In genomic region chr9:13414230-13414766, GRCm38 (mm10) we compare ENCODE assay signal across 29 mouse cellular contexts. TPM values are rescaled to one million over a fixed set of nuclear protein-coding genes. Genes with fewer than 3 reads are reported as not detected.
DNase-seq lines count a peak whose midpoint lies in the region; ATAC-seq lines count a peak whose summit lies in the region.
"Had no signal": no experiment of that assay in that cellular context is flagged by ENCODE, and none has a peak within 500 bp of the region (broad histone marks: within the 10 kb centered on the region; RNA-seq: fewer than 3 reads in every experiment).

No protein-coding gene starts in this region.

- H3K27ac ChIP-seq in limb, embryonic 15.5 days, result no peak overlapping the region
- no peak overlapping the region for H3K27ac ChIP-seq in limb, embryonic 10.5 days
- no peak overlapping the region for H3K27ac ChIP-seq in midbrain, embryonic 11.5 days (ENCODE audit: low read depth, low read length)
- no peak overlapping the region for H3K27ac ChIP-seq in midbrain, embryonic 10.5 days (replicated peaks)
- H3K27ac ChIP-seq: forebrain, embryonic 12.5 days; hindbrain, embryonic 13.5 days; hindbrain, postnatal 0 days had no signal

- H3K4me3 ChIP-seq in limb, embryonic 15.5 days, result no peak overlapping the region
- no peak overlapping the region for H3K4me3 ChIP-seq in limb, embryonic 10.5 days
- H3K4me3 ChIP-seq in midbrain, embryonic 11.5 days (ENCODE audit: low read depth, low read length), result no peak overlapping the region
- H3K4me3 ChIP-seq in midbrain, embryonic 10.5 days, result no peak overlapping the region
- H3K4me3 ChIP-seq: forebrain, embryonic 12.5 days; heart, embryonic 12.5 days; hindbrain, embryonic 13.5 days had no signal

- H3K4me1 ChIP-seq in limb, embryonic 15.5 days, result no peaks in the 10 kb centered on the region
- H3K4me1 ChIP-seq in limb, embryonic 10.5 days, result no peaks in the 10 kb centered on the region
- H3K4me1 ChIP-seq in midbrain, embryonic 11.5 days (ENCODE audit: control insufficient read depth, insufficient read depth, low read length), result no peaks in the 10 kb centered on the region
- no peaks in the 10 kb centered on the region for H3K4me1 ChIP-seq in midbrain, embryonic 10.5 days
- H3K4me1 ChIP-seq: forebrain, embryonic 12.5 days; heart, embryonic 12.5 days; hindbrain, embryonic 13.5 days had no signal

- peak; percentile 58; the same call in 1 of the 2 replicates for ATAC-seq in cerebellum, adult (ENCODE audit: insufficient number of reproducible peaks, low FRiP score, low TSS enrichment)
- 0 out of 2 replicates have a peak, but pooled peaks have one; percentile 55 for ATAC-seq in limb, embryonic 15.5 days (ENCODE audit: insufficient number of reproducible peaks, low FRiP score, low TSS enrichment, low read depth)
- ATAC-seq in midbrain, embryonic 11.5 days (ENCODE audit: low FRiP score), result no peak
- 0 out of 2 replicates have a peak, but pooled peaks have one; percentile 42 for ATAC-seq in erythroid progenitor cell, adult 5-6 weeks (replicated peaks; ENCODE audit: low FRiP score, poor library complexity, severe bottlenecking)
- ATAC-seq: CD4-positive, CD25-positive, alpha-beta regulatory T cell, adult 4 months; forebrain, embryonic 16.5 days; hindbrain, postnatal 0 days had no signal

- 0 out of 2 replicates have a peak, but pooled peaks cover 5% of the 10 kb centered on the region for H3K36me3 ChIP-seq in limb, embryonic 15.5 days
- peaks cover 6% of the 10 kb centered on the region for H3K36me3 ChIP-seq in limb, embryonic 10.5 days
- peaks cover 4% of the 10 kb centered on the region; the same call in 1 of the 2 replicates for H3K36me3 ChIP-seq in midbrain, embryonic 11.5 days (ENCODE audit: control insufficient read depth, insufficient read depth, low read length)
- peaks cover 7% of the 10 kb centered on the region for H3K36me3 ChIP-seq in midbrain, embryonic 10.5 days

- no peak for DNase-seq in cerebellum, postnatal 14 days
- DNase-seq in limb, embryonic 10.5 days (ENCODE audit: low spot score), result no peak
- peak; percentile 82 for DNase-seq in midbrain, embryonic 11.5 days (ENCODE audit: low spot score, missing footprints)
- DNase-seq in midbrain, embryonic 10.5 days (ENCODE audit: low spot score), result no peak
- no peak for DNase-seq in kidney, adult 11 months
- DNase-seq: adrenal gland, postnatal 10 days; B cell, adult 2 months; cerebellum, adult 11-12 months; cerebellum, adult 9-10 months; cerebellum, postnatal 36 days; gastrocnemius, postnatal 14 days had no signal

- no peaks in the 10 kb centered on the region for H3K9me3 ChIP-seq in limb, embryonic 15.5 days
- no peaks in the 10 kb centered on the region for H3K9me3 ChIP-seq in limb, embryonic 10.5 days (replicated peaks)
- no peaks in the 10 kb centered on the region for H3K9me3 ChIP-seq in midbrain, embryonic 11.5 days (ENCODE audit: control insufficient read depth, low read length)
- 0 out of 2 replicates have a peak, but pooled peaks cover 3% of the 10 kb centered on the region for H3K9me3 ChIP-seq in midbrain, embryonic 10.5 days (replicated peaks)
- H3K9me3 ChIP-seq: forebrain, embryonic 12.5 days; G1E; heart, embryonic 12.5 days; hindbrain, embryonic 13.5 days had no signal

- H3K9ac ChIP-seq in limb, embryonic 15.5 days, result no peak overlapping the region
- H3K9ac ChIP-seq in midbrain, embryonic 11.5 days (ENCODE audit: low read length), result no peak overlapping the region
- H3K9ac ChIP-seq: forebrain, embryonic 12.5 days; heart, embryonic 12.5 days; hindbrain, embryonic 13.5 days had no signal

- H3K27me3 ChIP-seq in limb, embryonic 15.5 days, result no peaks in the 10 kb centered on the region
- H3K27me3 ChIP-seq in limb, embryonic 10.5 days (ENCODE audit: low read depth, poor library complexity, severe bottlenecking), result no peaks in the 10 kb centered on the region
- no peaks in the 10 kb centered on the region for H3K27me3 ChIP-seq in midbrain, embryonic 11.5 days (ENCODE audit: control insufficient read depth, insufficient read depth, low read length)
- H3K27me3 ChIP-seq in midbrain, embryonic 10.5 days (ENCODE audit: low read depth, poor library complexity, severe bottlenecking), result no peaks in the 10 kb centered on the region
- H3K27me3 ChIP-seq: forebrain, embryonic 12.5 days; heart, embryonic 12.5 days; hindbrain, embryonic 13.5 days had no signal

- no peak overlapping the region for H3K4me2 ChIP-seq in limb, embryonic 15.5 days
- no peak overlapping the region for H3K4me2 ChIP-seq in midbrain, embryonic 11.5 days
- H3K4me2 ChIP-seq: forebrain, embryonic 12.5 days; heart, embryonic 12.5 days; hindbrain, embryonic 13.5 days had no signal

RNA-seq across cellular contexts. Expression of gene Gm17571, which starts 32.3 kb away (rescaled TPM):
- polyA plus RNA-seq in limb, embryonic 15.5 days (2015; fragmentation: Nextera tagmentation; extraction: Ambion mirVana), result not detected in 2 replicates
- not detected in 2 replicates for polyA plus RNA-seq in limb, embryonic 10.5 days (2016; fragmentation: Nextera tagmentation; extraction: Ambion mirVana)
- polyA plus RNA-seq in midbrain, embryonic 11.5 days (2014; fragmentation: Nextera tagmentation; extraction: Ambion mirVana), result not detected in 2 replicates
- polyA plus RNA-seq in midbrain, embryonic 10.5 days (2016; fragmentation: Nextera tagmentation; extraction: Ambion mirVana), result not detected in 2 replicates
- not detected in 2 replicates for total RNA-seq in erythroid progenitor cell, adult 5-6 weeks (2015; ENCODE audit: low replicate concordance)
- not detected in 2 replicates for total RNA-seq in erythroid progenitor cell, adult 5-6 weeks (2017; ENCODE audit: low replicate concordance)
- total RNA-seq: adrenal gland, postnatal 10 days; adrenal gland, postnatal 4 days; G1E; gastrocnemius, adult 18-20 months; gastrocnemius, postnatal 14 days; heart, adult 8-10 months; hematopoietic stem cell, adult 5-6 weeks; hindbrain, postnatal 0 days had no signal
- polyA plus RNA-seq: brain, embryonic 14.5 days; CD4-positive, CD25-positive, alpha-beta regulatory T cell, adult 4 months; forebrain, embryonic 12.5 days; forebrain, embryonic 16.5 days; frontal cortex, adult 2 months; G1E; gonadal fat pad, adult 2 months; heart, embryonic 12.5 days; heart, postnatal 0 days; hindbrain, embryonic 13.5 days; hindbrain, postnatal 0 days had no signal
